Mouse (Mus musculus): Measurements from ENCODE around the gene Inppl1.

Gene Inppl1

GRCm38 (mm10) chr7:101837606-101838471 lies at the start of gene Inppl1:
TSS of gene Inppl1 (minus strand) at chr7:101838229.
- peak; percentile 56 to 84 for DNase-seq (ENCODE audit: low spot score in 2 of 2)

- DNase-seq (ENCODE audit: low spot score in 2 of 2), result no peak
Measured at GRCm38 (mm10) chr7:101886274-101886673, 48.2 kb upstream of the Inppl1 start.

- no peak for DNase-seq (ENCODE audit: low spot score in 2 of 2)
Measured at GRCm38 (mm10) chr7:101884160-101884559, 46.1 kb upstream of the Inppl1 start.

GRCm38 (mm10) chr7:101882413-101883154 lies 44.6 kb upstream of the Inppl1 start:
- no peak for DNase-seq (ENCODE audit: low spot score in 2 of 2)

- DNase-seq (ENCODE audit: low spot score in 2 of 2), result no peak
Measured at GRCm38 (mm10) chr7:101880855-101881254, 42.8 kb upstream of the Inppl1 start.

- no peak for DNase-seq (ENCODE audit: low spot score in 2 of 2)
Measured at GRCm38 (mm10) chr7:101875978-101876377, 37.9 kb upstream of the Inppl1 start.

- DNase-seq (ENCODE audit: low spot score in 2 of 2), result no peak
Measured at GRCm38 (mm10) chr7:101871296-101871695, 33.3 kb upstream of the Inppl1 start.

GRCm38 (mm10) chr7:101870629-101871028 lies 32.6 kb upstream of the Inppl1 start, which contains the start of gene Folr1:
TSS of gene Folr1 (minus strand) at chr7:101870788.
- DNase-seq (ENCODE audit: low spot score in 2 of 2), result no peak

GRCm38 (mm10) chr7:101869163-101869500 lies 31.1 kb upstream of the Inppl1 start:
- no peak for DNase-seq (ENCODE audit: low spot score in 2 of 2)

GRCm38 (mm10) chr7:101868241-101869162 lies 30.5 kb upstream of the Inppl1 start:
- DNase-seq (ENCODE audit: low spot score in 2 of 2), result no peak

GRCm38 (mm10) chr7:101867482-101867881 lies 29.5 kb upstream of the Inppl1 start:
- no peak for DNase-seq (ENCODE audit: low spot score in 2 of 2)

GRCm38 (mm10) chr7:101866491-101867265 lies 28.6 kb upstream of the Inppl1 start:
- no peak for DNase-seq (ENCODE audit: low spot score in 2 of 2)

- no peak for DNase-seq (ENCODE audit: low spot score in 2 of 2)
Measured at GRCm38 (mm10) chr7:101863415-101863814, 25.4 kb upstream of the Inppl1 start, which contains the start of gene Anapc15. TSS of gene Anapc15 (plus strand) at chr7:101863715.

- no peak for DNase-seq (ENCODE audit: low spot score in 2 of 2)
Measured at GRCm38 (mm10) chr7:101862291-101862690, 24.3 kb upstream of the Inppl1 start.

- no peak for DNase-seq (ENCODE audit: low spot score in 2 of 2)
Measured at GRCm38 (mm10) chr7:101860978-101861377, 22.9 kb upstream of the Inppl1 start.

GRCm38 (mm10) chr7:101858362-101858761 lies 20.3 kb upstream of the Inppl1 start:
- DNase-seq (ENCODE audit: low spot score in 2 of 2), result no peak

- no peak for DNase-seq (ENCODE audit: low spot score in 2 of 2)
Measured at GRCm38 (mm10) chr7:101857094-101857493, 19.1 kb upstream of the Inppl1 start, which contains the start of gene Folr2. TSS of gene Folr2 (minus strand) at chr7:101857194.

GRCm38 (mm10) chr7:101853816-101854215 lies 15.8 kb upstream of the Inppl1 start:
- no peak for DNase-seq (ENCODE audit: low spot score in 2 of 2)

GRCm38 (mm10) chr7:101852846-101853245 lies 14.8 kb upstream of the Inppl1 start:
- DNase-seq (ENCODE audit: low spot score in 2 of 2), result no peak

- DNase-seq (ENCODE audit: low spot score in 2 of 2), result no peak
Measured at GRCm38 (mm10) chr7:101851689-101852088, 13.7 kb upstream of the Inppl1 start.

- no peak for DNase-seq (ENCODE audit: low spot score in 2 of 2)
Measured at GRCm38 (mm10) chr7:101847934-101848333, 9.9 kb upstream of the Inppl1 start.

Data from left cerebral cortex, adult 9 months (tissue).